Mouse (Mus musculus) liver, embryonic 18 days (tissue): ENCODE results near the gene Prss27. TPM values are rescaled to one million over a fixed set of nuclear protein-coding genes. Genes with fewer than 3 reads are reported as not detected.

Experiments used
- polyA plus RNA-seq: library from polyadenylated mRNA; depleted of rRNA; stranded (reverse); fragments of >200 nt; gene quantifications from 2 replicates; pipeline ENCODE4 v1.2.3, GENCODE M21; 2012; rRNA removed

Gene Prss27
- not detected in 2 replicates for polyA plus RNA-seq

DNA sequence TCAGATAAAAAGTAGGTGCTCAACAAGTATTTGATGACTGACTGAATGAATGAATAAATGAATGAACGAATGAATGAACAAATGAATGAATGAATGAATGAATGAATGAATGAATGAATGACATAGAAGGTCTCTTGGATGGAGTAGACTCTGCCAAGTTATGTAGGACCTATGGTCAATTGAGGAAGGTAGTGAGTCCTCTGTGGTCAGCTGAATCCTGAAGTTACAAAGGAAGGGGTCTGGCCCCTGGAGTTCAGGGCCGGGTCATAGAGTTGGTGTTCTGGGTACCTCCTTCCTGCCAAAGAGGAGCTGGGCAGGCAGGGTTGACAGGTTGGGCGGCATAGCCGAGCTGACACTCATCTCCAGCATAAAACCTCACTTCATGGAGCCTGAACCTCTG lies at the start of gene Prss27:
Gene Prss27 (plus strand): TSS at position 301 of the 400 bp plus-strand sequence.

DNA sequence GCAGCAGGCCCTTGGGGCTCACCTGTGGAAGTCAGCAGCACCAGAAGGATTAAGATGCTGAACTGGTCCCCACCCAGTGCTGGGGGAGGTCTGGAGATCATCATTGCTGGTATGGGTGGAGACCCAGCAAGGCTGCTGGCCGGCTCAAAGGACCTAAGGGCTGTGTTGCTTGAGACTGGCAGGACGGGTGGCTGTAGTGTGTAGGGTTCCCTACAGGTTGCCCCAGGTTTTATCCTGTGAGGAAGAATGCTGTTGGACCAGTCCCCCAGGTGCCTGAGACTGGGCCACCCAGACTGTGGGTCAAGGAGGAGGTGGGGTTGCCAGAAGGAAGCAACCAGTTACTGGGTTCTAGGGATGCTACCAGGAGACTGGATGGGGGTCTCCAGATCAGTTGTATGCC lies 40.0 kb upstream of the Prss27 start, which contains the start of gene Prss22:
Gene Prss22 (minus strand): TSS at position 200 of the 400 bp plus-strand sequence.

DNA sequence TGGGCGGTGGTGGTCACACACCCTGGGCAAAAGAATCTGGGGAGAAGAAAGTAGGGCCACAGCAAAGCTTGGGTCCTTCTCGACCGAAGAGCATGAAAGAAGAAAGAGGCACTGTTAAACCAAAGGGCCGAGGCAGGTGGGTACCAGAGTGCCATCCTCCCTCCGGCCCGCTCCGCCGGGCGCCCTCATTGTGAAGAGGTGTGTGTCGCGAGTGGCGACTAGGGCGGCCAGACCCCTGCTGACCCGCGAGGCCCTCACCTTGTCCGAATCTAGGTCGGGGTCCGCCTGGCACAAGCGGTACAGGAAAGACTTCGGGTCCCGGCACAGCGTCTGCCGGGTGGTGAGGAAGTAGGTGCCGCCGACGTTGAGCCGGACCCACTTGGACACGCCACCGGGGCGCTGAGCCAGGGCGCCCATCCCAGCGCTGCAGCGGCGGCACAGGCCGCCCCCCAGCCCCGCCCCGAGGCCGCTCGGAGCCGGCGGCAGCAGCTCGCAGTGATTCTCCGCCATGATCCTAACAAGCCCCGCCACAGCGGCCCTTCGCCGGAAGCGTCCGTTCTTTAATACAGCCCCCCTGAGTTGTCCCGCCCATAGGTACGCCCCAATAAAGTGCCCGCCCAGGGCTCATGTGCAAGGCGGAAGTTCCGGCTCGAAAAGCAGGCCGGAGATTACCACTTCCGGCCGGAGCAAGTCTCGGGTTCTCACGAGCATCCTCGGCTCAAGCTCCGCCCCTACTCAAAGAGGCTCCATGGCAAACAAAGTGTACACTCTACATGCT lies 35.2 kb downstream of the Prss27 start, which contains the start of gene Kctd5:
Gene Kctd5 (minus strand): TSS at position 567 of the 778 bp plus-strand sequence.

Other genes with a start within 250 kb of the Prss27 start
- gene Srrm2, start 247.6 kb upstream of the Prss27 start, polyA plus RNA-seq = 98.2 and 129 TPM in 2 replicates
- 283 and 284 TPM in 2 replicates for gene Elob, start 209.0 kb upstream of the Prss27 start, polyA plus RNA-seq
- gene Prss33, start 202.1 kb upstream of the Prss27 start, polyA plus RNA-seq = not detected in 2 replicates
- not detected in 2 replicates for gene Prss32, start 194.3 kb upstream of the Prss27 start, polyA plus RNA-seq
- 0.14 and 0.19 TPM in 2 replicates for gene Prss41, start 194.0 kb upstream of the Prss27 start, polyA plus RNA-seq
- gene Prss21, start 170.1 kb upstream of the Prss27 start, polyA plus RNA-seq = not detected in 2 replicates
- gene Dcpp1, start 157.3 kb upstream of the Prss27 start, polyA plus RNA-seq = not detected in 2 replicates
- not detected in 2 replicates for gene Dcpp2, start 157.3 kb upstream of the Prss27 start, polyA plus RNA-seq
- gene Dcpp3, start 120.7 kb upstream of the Prss27 start, polyA plus RNA-seq = not detected in 2 replicates
- not detected in 2 replicates for gene Sbp, start 96.5 kb upstream of the Prss27 start, polyA plus RNA-seq
- not detected in 2 replicates for gene Sbpl, start 82.9 kb upstream of the Prss27 start, polyA plus RNA-seq
- 0.14 and 0.16 TPM in 2 replicates for gene Prss30, start 57.6 kb upstream of the Prss27 start, polyA plus RNA-seq
- gene Prss22, start 40.0 kb upstream of the Prss27 start, polyA plus RNA-seq = not detected in 2 replicates
- 7.4 and 7.8 TPM in 2 replicates for gene Kctd5, start 35.3 kb downstream of the Prss27 start, polyA plus RNA-seq
- 8.0 and 9.4 TPM in 2 replicates for gene Pdpk1, start 112.8 kb downstream of the Prss27 start, polyA plus RNA-seq
- 12.7 and 13.7 TPM in 2 replicates for gene Amdhd2, start 125.6 kb downstream of the Prss27 start, polyA plus RNA-seq
- gene Atp6v0c, start 131.6 kb downstream of the Prss27 start, polyA plus RNA-seq = 277 and 289 TPM in 2 replicates
- 13.3 and 13.9 TPM in 2 replicates for gene Tbc1d24, start 167.4 kb downstream of the Prss27 start, polyA plus RNA-seq
- gene Ntn3, start 171.4 kb downstream of the Prss27 start, polyA plus RNA-seq = 0.30 and 0.37 TPM in 2 replicates
- 13.1 and 15.0 TPM in 2 replicates for gene Tedc2, start 182.7 kb downstream of the Prss27 start, polyA plus RNA-seq
- 17.5 and 18.2 TPM in 2 replicates for gene Ccnf, start 213.3 kb downstream of the Prss27 start, polyA plus RNA-seq